Mouse (Mus musculus) heart, postnatal 14 days (tissue): ENCODE results near the gene Igf2. TPM values are rescaled to one million over a fixed set of nuclear protein-coding genes. Genes with fewer than 3 reads are reported as not detected.

Source experiments
- microRNA-seq, 2 experiments: library from miRNA; unstranded; fragments of <30 nt; microRNA quantifications; one replicate each; pipeline ENCODE4 v1.2.0; 2021 to 2022
- total RNA-seq, 2 experiments: library from RNA; stranded (reverse); gene quantifications; 2 replicates each; pipeline ENCODE4 v1.2.3; 2021

Igf2 gene
- total RNA-seq, 2 experiments from 2014 or later: 349 to 384 TPM

Small RNAs within 50 kb of the gene (microRNA-seq; reads per million reads assigned to microRNA genes)
- gene Mir483: 80.2 to 492 reads per million in 2 experiments

Other genes with a start within 250 kb of the Igf2 start
- not detected for gene Syt8, start 232.0 kb downstream of the Igf2 start, total RNA-seq
- gene Tnni2, start 225.0 kb downstream of the Igf2 start, total RNA-seq: 1 to 10 TPM; 5.7 to 7.8 TPM
- gene Lsp1, start 206.0 kb downstream of the Igf2 start, total RNA-seq: 10 to 100 TPM; 63.5 to 77.2 TPM
- gene Tnnt3, start 168.0 kb downstream of the Igf2 start, total RNA-seq: 1 to 10 TPM; 1.2 to 1.4 TPM
- 1 to 10 TPM; 2.7 to 7.4 TPM for gene Mrpl23, start 134.1 kb downstream of the Igf2 start, total RNA-seq
- gene Gm49394, start 3.1 kb upstream of the Igf2 start, total RNA-seq: not detected
- gene Ins2, start 76.6 kb upstream of the Igf2 start, total RNA-seq: not detected